Mouse (Mus musculus) lung, postnatal 10 days (tissue): ENCODE data around the gene Tsc22d3.
"Not testable (repeated sequence)": the region's sequence is repeated elsewhere in the genome, so short reads cannot be mapped to it uniquely, and the experiment has no call there.

Experiments
- DNase-seq: peaks from one replicate; pipeline ENCODE4 v3.0.0; 2021

Tsc22d3 gene

GRCm38 (mm10) chrX:140526253-140526618, 74.2 kb downstream of the Tsc22d3 start:
- DNase-seq = no peak

GRCm38 (mm10) chrX:140525604-140526252, 74.7 kb downstream of the Tsc22d3 start:
- no peak for DNase-seq

GRCm38 (mm10) chrX:140524231-140524630, 76.2 kb downstream of the Tsc22d3 start:
- DNase-seq = no peak

DNA sequence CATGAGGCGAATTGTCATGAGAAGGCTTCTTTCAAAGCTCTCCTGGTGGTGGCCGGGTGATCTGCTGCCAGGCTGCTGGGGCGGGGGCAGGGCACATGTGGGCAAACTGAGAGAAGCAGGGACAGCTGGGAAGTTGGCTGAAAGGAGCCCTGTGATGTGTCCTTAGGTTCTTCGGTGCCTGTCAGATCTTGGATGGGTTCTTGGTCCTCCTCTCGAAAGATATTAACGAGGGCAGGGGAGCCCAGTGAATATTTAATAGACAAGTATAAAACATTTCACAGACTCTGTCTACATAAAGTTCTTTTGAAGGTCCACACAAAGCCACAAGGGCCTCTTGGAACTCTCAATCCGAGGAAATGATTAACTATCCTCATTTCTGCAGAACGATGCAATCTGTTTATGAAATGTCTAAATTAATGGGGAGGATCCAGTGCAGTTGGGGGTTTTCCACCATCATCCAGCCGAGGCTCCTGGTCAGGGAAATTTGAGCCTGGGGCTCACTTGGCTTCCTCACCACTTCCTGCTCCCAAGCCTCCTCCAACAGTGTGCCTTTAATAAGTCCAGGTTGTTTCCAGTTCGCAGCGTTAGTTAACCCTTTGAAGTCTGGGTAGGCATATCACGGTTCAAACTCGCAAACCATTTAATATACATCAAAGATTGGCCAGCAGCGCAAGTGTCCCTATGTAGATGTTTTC, 78.2 kb downstream of the Tsc22d3 start:
- peak; percentile 59 for DNase-seq

DNA sequence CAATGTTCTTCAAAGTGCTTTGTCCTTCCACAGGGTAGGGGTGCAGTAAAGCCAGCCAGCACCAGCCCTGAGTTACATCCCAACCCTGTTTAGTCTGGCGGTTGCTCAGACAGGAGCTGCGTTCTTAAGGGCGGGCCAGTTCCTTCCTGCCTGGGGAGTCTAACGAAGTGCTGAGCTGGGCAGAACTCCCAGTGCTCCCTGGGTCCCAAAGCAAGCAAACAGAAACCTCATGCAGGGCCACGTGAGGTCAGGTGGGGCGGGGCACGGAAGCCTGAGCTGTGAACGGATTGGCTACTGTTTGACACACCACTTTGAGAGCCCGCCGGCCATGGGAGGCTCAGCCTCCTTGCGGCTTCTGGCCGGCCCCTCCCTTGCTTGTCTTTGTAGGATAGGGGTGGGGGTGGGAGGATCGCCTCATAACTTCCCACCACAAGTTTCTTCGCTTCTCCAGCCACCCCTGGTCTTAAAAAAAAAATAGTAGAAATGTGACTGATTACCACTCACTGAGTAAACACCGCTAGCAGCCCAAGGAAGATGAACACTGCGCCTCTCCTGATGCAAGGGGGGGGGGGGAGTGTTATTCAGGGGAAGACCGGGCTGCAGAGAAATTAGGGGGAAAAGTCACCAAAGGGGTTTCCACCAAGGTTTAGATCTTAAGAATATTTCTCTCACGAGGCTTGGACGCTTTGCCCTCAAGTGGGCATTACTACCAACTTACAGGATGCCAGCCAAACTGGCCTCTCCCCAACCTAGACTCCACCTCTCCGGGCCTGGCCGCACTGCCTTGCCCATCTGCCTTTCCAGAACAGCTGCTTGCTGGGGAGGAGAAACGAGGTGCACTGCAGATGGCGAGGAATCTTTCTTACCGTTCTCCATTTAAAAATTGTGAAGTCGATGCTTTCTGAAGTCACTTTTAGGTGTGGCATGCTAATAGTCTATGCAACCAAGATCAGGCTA, 80.0 kb downstream of the Tsc22d3 start:
- DNase-seq = peak; percentile 97

GRCm38 (mm10) chrX:140518351-140518750, 82.1 kb downstream of the Tsc22d3 start:
- DNase-seq = no peak

DNA sequence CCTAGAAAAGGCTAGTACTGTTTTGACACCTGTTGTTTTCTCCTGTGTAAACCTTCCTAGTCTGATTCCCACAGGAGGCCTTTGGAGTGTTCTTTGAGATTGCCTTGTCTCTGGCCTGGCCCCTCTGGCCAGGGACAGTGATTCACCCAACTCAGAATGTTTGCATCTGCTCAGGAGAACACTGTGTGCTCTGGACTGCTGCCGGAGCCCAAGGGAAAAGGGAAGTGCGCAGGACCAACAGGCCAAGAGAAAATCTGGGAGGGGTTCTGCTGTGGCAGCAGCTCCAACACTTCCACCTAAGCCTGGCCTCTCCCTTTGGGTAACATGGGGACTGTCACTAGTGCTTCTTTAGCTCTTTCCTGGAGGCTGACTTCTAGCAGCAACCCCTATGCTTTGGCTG, 87.1 kb downstream of the Tsc22d3 start:
- no peak for DNase-seq

- DNase-seq = peak; percentile 7
Measured at GRCm38 (mm10) chrX:140511687-140512651, 88.5 kb downstream of the Tsc22d3 start.

- DNase-seq = peak; percentile 89
Measured at GRCm38 (mm10) chrX:140510696-140511429, 89.6 kb downstream of the Tsc22d3 start.

GRCm38 (mm10) chrX:140509817-140510216, 90.6 kb downstream of the Tsc22d3 start:
- DNase-seq = no peak

GRCm38 (mm10) chrX:140508791-140509190, 91.7 kb downstream of the Tsc22d3 start:
- DNase-seq = not testable (repeated sequence)

DNA sequence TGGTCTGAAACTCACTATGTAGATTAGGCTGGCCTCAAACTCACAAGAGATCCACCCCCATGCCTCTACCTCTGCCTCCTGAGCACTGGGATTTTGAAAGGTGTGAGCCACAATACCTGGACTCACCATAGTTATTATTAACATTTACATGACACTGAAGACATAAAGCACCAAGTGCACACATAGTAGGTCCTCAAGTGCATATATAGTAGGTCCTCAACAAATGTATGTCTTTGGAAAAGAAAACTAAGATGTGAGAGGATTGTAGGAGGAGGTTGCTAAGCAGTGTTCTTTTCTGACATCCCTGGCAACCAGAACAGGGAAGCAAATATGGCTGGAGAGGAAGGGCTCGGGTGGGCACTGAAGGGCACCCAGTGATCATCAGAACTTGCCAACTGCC, 93.1 kb downstream of the Tsc22d3 start:
- DNase-seq = no peak

- DNase-seq = no peak
Measured at GRCm38 (mm10) chrX:140506436-140507180, 93.9 kb downstream of the Tsc22d3 start.

GRCm38 (mm10) chrX:140505497-140506238, 94.8 kb downstream of the Tsc22d3 start:
- DNase-seq = peak; percentile 93

DNA sequence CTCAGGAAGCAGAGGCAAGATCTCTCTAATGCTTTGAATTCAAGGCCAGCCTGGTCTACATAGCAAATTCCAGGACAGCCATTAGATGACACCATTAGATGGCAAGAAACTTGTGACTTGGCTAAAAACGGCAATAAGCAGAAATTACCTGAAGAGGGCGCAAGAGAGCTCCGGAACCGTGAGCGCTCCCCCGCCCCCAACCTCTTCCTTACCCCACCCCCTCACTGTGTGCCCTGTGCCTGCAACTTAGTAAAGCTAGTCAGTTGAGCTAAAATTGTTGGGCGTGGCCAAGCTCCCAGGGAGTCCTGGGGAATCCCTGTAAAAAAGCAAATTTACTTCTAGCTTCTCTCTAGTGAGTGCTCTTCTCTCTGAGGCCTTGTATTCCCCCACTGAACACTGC, 96.6 kb downstream of the Tsc22d3 start:
- peak; percentile 85 for DNase-seq

DNA sequence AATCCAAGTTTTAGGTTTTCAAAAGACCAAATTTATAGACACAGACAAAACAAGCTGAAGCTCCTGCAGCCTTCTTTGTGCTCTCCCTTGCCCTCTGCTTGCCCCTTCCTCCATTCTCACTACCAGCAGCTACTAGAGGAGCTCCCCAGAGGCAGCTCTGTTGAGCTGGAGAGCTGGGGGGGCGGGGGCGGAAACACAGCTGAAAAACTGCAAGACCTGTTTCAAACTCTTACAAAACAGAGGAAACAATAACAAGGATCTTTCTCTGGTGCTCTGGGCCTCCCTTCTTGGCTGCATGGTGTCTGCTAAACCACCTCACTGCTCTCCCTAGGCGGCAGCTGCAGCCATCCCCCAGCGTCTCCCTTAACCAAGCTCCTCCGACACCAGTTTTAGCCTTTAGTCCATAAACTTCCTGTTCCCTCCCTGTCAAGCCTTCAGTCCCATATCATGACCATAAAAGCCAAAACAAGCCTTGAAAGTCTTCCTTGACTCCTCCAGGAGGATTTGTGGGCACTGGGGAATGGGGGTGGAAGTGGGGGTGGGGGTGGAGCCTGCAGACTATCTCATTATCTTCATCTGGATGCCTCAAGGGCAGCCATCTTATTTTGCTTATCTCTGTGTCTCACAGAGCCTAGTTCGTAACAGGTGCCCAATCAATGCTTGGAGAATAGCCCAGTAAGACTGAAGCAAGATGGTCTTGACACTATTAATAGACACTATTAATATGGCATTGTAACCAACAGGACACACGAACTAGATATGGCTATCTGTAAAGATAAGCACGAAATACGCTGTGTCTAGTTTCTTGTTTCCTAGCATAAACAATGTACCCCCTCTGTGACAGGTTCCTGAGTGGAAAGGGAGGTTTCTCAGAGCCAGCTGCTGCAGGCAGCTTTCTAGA, 98.8 kb downstream of the Tsc22d3 start:
- DNase-seq = no peak

DNA sequence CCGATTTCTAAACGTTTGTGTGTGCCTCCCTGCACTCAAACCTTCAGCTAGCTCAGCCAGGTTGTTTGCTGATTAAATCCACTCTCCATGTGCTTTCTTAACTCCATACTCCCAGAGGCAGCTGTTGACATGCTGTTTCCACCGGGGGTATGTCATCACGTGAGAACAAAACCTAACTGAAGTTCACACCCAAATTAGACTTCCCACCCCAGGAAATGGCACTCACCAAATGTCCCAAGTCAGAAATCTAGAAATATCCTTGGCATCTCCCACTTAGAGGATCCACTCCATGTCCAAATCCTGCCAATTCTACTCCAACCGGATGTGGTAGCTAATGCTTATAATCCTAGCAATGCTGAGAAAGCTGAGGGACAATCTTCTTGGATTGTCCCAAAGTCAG, 100.2 kb downstream of the Tsc22d3 start:
- peak; percentile 26 for DNase-seq

- DNase-seq = not testable (repeated sequence)
Measured at GRCm38 (mm10) chrX:140498431-140498830, 102.0 kb downstream of the Tsc22d3 start.

GRCm38 (mm10) chrX:140494170-140494569, 106.3 kb downstream of the Tsc22d3 start:
- no peak for DNase-seq
